Mouse (Mus musculus) layer of hippocampus, adult 8-10 months (tissue): ENCODE data around the gene Npepps. TPM values are rescaled to one million over a fixed set of nuclear protein-coding genes. Genes with fewer than 3 reads are reported as not detected.
"Not testable (repeated sequence)": the region's sequence is repeated elsewhere in the genome, so short reads cannot be mapped to it uniquely, and the experiment has no call there.

ENCODE experiments used
- DNase-seq, 2 experiments: peaks; one replicate each; pipeline ENCODE4 v3.0.0; 2022; ENCODE audit warnings: low spot score in 2 of 2
- total RNA-seq, 4 experiments: library from RNA; stranded (reverse); gene quantifications; 2 replicates each; pipeline ENCODE4 v1.2.4; 2022

Gene Npepps
- 100 to 1,000 TPM; 142 to 161 (median 151) TPM for total RNA-seq

DNA sequence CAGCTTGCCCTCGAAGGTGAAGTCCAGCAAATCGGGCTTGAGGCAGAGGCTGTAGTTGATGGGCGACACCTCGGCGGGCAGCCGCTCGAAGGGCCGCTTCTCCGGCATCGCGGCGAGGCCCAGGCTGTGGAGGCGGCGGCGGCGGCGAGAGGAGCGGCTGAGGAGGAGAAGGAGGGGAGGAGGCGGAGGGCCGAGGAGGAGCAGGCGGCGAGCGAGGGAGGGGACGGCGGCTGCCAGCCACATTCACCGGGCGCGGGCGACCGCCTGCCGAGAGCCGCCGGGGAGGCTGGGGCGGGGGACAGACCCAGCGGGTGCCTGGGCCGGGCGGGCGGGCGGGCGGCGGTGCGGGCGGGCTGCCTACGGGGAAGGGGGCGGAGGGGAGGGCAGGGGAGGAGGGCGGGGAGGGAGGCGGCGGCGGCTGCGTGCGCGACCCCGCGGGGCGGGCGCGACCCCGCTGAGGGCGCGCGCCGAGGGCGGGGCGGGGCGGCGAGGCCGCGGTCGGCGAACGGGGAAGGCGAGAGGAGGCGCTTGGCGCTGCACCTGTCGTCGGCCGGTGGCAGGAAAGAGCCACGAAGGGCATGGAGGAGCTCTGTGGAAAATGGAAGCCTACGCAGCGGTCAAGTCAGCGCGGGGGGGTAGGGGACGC lies at the start of gene Npepps:
Gene Npepps (minus strand): TSS at position 423 of the 646 bp plus-strand sequence.
- peak; percentile 34 to 57 for DNase-seq

DNA sequence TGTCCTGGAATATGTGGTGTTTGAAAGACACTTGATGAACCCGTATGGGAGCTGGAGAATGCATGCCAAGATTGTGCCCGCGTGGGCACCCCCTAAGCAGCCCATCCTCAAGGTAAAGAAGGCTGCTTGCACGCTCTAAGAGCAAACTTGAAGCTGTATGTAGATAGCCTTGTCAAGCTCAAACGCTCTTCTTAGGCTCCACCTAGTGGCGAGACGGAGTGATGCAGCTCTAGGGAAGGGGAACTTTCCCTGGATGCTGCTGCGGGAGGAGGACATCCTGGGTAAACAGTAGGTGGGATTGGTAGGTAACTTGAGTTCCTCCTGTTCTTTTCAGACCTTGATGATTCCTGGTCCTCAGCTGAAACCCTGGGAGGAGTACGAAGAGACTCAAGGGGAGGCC lies 47.7 kb upstream of the Npepps start:
- DNase-seq, result peak in 1 of 2 experiments; percentile 52

DNA sequence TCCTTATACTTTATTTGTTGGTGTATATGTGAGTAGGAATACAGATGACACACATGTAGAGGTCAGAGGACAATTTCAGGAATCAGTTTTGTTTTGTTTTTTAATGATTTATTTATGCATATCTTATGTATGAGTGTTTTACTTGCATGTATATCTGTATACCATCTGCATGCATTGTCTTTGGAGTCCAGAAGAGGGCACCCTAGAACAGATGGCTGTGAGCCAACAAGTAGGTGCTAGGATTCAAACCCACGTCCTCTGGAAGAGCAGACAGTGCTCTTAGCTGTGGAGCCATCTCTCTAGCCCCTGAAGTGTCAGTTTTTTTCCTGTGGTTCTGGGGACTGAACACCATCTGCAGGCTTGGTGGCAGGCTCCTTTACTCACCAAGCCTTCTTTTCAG lies 44.8 kb upstream of the Npepps start:
- no peak for DNase-seq

DNA sequence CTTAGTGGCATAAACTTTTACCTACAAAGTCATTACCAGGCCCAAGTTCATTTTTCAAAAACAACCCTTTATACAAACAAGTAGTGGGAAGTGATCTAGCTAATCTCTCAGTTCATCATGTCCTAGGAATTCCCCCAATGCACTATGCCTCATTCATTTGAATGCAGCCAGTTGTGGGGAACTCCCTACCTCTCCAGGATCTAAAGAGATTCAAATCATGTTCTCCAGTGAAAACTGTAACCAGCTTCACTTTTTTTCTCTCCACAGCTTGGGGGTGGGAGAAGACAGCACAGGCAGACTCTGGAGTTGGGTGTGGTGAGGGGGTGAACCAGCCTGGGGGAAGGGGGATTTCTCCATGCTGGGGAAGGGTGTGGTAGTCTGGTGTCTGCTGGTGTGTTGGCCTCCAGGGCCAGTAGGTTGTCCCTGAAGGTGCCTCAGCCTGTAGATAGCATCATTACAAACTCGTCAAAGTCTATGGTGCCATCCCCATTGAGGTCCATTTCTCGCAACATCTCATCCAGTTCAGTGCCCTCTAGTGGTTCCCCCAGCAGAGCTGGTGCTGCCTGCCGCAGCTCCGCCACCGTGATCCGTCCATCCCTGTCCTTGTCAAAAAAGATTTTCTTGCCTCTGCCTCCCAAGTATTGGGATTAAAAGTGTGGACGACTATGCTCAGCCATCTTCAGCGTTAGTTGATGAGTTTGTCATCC lies 41.6 kb upstream of the Npepps start:
- DNase-seq, result not testable (repeated sequence)

DNA sequence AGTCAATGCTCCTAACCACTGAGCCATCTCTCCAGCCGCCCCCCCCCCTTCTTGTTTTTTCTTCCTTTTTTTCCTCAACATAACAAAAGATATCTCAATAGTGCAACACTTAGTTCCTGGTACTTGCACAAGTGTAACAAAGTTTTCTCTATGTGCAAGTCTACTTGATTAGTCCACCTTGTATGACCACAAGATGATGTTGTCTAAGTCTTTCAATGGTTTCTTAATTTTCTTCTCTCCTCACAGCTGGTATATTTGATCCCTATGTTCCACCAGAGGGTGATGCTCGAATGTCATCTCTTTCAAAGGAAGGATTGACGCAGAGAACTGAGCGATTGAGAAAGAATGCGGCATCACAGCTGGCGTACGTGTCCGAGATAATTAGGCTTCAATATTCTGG lies 40.8 kb upstream of the Npepps start:
- DNase-seq, result no peak

DNA sequence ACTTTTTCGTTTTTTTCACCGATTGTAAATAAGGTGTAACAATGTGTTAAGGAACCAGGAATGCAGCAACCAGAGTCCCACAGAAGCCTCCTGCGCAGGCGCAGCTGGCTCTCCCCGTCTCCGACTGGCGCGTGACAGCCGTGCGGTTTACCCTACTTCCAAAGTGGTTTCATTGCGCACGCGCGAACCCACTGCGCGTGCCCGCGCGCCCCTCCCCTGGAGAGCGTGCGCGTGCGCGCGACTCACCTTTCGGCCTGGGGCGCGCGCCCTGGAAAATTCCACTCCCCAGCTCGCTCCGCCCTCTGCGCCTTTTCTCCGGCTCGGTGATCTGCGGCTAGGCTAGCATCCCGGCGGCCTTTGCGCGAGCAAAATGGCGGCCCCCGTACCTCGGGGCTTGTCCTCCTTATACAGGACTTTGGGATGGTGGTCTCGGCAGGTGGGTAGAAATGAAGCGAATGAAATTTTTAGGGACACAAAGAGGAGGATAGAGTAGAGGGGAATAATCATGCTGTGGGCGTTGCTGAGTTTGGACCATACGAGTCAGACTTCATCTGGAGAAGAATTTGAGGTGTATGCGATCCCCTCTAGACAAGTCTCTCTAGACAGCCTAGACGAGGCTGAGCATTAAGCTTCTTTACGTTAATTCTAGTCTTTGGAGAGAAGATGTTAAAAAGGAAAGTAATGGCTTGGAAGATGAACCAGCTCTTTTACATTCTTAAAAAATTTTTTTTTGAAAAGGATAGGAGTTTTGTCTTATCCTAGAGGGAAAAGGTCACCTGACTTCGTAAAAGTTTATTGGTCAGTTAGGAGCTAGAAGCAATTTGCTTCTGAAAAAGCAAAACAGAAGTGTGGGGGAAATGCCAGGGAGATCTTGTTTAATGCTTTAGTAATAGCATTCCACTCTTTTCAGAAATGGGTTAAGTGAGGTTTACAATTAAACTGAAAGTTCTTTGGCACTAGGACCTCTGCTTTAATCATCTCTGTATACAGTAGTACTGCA lies 35.4 kb upstream of the Npepps start, which contains the start of gene Mrpl45:
Gene Mrpl45 (plus strand): TSS at position 213 of the 1,000 bp plus-strand sequence.
- DNase-seq, result peak; percentile 98 to 99

DNA sequence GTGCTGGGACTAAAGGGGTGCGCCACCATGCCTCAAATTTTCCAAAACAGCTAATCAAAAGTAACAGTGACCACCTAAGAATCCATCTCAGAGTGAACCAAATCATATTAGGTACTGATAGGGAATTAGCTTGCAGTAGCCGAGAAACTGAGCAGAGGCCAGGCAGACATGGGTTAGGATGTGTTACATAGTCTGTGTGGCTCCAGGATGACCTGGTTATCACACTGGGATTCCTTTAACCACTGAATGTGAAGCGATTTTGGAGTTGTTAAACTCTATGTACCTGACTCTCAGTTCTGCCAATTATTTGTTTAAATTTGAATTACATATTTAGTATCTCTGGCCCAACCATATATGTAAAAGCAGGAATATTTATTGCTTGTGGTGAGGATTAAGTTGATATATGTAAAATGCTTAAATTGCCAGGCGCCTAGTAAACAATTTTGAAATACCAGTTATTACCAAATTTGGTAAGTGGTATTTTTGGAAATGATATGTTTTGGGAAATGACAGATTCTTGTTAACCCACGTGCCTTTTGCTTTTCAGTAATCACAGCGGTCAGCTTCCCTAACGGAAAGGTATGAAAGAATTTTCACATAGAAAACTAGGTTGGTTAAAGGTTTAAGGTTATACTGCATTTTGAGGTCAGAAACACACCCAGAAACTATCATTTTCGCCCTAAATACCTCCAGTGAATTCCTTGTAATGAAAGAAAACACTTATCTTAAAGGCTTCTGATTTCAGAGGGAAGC lies 34.5 kb upstream of the Npepps start:
- DNase-seq, result no peak

DNA sequence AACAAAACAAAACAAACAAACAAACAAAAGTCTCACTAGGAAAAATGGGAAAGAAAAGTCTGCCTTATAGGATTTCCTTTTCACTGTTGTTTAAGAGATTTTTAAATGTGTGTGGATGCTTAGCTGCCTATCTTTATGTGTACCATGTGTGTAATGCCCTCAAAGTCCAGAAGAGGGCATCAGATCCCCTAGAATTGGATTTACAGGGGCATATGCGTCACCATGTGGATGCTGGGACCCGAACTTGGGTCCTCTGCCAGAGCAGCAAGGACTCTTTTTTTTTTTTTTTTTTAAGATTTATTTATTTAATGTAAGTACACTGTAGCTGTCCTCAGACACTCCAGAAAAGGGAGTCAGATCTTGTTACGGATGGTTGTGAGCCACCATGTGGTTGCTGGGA lies 33.7 kb upstream of the Npepps start:
- DNase-seq, result no peak

DNA sequence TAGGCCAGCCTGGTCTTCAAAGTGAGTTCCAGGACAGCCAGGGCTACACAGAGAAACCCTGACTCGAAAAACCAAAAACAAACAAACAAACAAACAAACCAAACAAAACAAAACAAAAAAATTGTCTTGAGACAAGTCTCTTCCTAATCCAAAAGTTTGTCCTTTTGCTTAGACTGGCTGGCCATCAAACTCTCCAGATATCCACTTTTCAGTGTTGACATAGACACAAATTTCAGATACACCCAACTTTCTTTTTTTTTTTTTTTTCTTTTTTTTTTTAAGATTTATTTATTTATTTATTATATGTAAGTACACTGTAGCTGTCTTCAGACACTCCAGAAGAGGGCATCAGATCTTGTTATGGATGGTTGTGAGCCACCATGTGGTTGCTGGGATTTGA lies 32.4 kb upstream of the Npepps start:
- not testable (repeated sequence) for DNase-seq

DNA sequence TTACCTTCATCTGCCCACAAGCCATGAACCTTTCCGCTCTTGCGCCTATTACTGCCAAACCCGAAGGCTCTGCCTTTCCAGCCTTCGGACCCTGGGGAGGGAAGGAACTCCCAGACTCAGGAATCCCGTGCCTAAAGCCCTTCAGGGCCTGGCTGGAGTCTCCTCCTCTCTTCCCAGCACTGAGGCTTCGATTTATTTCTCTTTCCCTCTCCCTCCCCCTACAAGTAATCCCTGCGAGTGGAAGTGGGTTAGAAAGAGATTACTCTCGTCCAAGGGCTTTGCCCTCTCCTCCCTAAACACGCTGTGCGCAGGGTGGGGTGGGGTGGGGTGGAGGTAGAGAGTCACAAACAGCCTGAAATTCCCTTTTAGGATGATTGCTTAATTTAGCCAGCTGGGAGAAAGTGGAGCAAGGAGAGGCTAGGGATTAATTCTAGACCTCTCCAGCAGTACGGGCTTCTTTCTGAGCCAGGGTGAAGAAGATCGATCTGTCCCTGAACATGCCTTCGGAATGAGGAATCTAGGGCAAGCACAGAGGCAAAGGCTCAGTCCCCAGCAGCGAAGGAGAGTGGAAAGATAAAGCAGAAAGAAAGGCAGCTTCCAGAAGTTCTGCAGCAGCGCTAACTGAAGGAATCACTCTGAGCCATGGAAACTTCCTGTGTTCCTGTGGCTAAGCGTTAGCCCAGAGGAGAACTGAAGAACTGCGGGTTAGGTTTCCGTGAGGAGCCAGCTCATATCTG lies 30.6 kb upstream of the Npepps start:
- DNase-seq, result no peak

DNA sequence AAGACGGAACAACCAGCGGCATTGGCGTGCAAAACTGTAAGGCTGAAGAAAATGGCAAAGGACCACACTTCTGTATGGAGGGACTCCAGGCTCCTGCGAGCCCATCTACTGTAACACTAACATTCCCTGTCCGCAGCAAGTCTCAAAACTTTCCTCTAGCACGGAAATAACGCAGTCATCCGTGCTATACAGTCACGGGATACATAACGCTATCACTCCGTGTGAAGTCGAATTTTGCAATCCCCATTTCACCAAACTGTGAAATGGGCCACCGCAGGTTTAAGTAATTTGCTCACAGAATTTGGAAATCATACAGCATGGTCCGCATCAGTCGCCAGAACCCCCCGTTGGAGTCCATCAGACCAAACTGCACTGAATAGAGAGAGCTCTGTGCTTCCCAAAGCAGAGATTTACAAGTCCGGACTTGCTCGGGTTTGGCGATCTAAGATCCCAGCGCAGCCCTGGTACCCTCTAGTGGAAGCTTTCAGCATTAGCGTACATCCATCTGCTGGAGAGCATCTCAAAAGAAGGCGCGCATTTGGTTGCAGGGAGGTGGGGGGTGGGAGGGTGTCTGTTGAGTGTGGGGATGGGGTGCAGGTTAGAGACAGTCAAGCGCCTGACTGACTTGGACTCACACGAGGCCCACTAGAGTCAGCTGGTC lies 29.6 kb upstream of the Npepps start:
- DNase-seq, result peak; percentile 71 to 80

DNA sequence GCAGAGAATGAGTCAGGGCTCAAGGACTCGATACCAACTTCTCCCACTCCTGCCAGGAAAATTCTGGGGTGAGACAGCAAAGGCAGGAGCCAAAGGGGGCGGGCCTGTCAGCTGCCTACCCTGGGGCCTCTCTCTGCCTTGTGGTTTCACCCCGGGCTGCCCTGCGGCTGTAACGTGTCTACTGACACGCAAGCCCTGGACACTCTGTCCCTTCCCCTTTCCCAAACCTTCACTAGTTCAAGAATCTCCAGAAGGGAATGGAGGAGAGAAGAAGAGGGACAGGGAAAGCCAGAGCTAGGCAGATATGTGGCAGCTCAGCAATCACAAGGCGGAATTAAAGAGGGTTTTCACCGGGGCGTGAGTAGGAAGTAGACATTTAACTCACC lies 29.0 kb upstream of the Npepps start:
- DNase-seq, result peak; percentile 38 to 57

DNA sequence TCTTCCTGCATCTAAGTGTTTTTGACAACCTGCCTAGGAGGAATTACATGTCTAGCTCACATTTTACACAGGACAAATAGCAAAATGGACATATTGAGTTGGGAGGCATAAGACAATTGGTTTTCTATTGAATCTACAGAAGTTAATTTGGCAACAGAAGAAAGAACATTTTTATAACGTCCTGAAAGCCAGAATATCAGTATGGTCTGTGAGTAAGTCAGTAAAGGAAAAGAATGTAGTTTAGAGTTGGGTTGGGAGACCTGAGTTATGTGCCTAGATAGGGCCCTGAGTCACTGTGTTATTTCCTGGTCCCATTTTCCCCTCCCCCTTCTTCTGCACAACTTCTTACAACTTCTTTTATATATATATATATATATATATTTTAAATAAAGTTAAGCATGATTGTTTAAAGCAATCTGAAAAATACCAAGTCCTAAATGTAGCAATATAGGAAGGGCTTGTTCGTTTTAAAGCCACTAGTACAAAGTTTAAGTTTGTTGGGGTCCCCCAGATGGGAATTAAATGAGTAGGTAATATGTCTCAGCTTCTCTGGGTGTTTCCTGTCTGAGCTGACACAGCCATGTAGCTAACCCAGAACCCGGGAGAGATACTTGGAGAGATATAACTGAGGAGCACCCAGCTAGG lies 28.5 kb upstream of the Npepps start:
- no peak for DNase-seq

DNA sequence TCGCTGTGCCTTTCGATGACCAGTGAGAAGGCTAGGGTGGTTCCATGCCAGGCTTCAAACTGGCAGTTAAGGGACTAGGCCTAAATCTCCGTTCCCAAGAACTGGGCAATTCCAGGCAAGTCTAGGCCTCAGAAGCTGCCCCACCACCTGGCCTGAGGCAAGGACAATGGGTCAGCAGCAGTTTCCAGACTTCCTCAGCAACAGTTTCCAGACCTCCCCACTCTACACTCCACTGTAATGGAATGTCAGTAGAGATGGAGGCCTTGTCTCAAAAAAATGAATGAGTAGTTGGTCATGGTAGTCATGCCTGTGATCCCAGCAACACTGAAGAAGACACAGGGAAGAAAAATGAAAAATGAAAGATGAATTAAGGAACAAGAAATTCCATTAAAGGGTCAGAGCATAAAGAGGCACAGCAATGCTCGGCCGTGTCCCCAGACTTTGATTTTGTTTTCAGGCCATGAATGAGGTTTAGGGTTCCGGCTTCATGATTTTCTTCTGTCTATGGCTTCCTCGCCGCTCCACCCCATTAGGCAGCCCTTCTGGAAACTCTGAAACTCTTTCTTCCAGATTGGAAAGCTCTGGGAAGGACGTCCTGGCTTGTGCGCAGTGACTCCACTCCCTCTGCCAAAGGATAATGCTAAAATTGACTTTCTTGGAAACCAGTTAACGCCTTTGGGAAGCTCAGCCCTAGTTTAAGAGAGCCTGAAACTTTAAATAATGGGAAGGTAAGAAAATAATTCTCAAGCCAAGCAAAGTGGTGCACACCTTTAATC lies 27.0 kb upstream of the Npepps start:
- DNase-seq, result no peak

DNA sequence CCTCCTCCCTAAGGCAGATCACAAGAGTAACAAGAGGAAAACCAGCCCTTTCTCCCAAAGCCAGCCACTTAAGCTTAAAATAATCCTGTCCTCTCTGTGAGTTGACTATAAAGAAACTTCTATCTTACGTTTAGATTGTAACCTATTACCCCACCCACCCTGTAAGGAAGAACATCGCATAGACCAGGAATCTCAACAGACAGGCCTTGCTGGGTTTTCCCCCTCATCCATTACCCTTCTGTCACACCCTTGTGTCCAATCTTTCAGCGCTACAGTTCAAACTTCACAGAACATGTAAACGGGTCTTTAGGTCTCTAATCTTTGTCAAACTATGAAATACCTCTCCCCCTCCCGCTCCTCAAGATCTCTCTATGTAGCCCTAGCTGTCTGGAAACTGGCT lies 24.2 kb upstream of the Npepps start:
- no peak for DNase-seq

DNA sequence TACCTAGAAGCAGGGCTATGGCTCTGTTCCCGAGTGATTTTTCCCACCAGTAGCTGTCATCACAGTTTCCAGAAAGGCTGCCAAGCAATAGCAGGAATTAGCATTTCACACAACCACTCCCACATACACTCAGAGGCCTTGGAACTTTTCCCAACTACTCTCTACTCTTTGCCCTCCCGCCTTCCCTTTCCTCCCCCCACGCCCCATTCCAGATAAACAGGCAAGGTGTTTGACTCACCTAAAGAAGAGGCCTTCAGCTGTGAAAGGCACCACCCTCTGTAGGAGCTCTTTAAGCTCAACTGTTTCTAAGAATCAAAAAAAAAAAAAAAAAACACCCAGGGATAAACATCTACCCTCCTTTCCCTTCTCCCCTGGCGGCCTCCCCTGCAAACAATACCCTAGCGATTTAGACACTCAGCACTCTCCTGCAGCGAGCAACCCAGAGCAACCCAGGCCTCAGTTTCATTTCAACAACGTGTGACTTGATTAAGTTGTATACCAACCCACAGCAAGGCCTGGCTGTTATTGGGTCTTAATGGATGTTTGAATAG lies 21.9 kb upstream of the Npepps start:
- no peak for DNase-seq

DNA sequence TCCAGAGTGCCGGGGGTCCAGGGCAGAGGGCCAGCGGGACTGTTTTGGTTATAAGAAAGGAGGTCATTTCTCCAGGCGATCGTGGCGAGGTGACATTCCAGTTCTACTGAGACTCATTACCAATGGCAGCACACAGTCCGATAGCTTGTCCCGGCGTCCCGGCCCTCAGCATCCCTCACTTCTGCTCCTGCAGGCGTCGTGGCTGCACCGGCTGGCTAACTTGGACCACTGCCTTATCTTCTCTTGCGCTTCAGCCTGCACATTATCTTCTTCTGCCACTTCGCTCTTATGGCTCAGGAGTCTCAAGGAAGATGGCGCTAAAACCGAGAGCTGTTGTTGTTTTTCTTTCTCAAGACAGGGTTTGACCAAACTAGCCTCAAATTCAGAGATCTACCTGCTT lies 21.0 kb upstream of the Npepps start:
- DNase-seq, result no peak

DNA sequence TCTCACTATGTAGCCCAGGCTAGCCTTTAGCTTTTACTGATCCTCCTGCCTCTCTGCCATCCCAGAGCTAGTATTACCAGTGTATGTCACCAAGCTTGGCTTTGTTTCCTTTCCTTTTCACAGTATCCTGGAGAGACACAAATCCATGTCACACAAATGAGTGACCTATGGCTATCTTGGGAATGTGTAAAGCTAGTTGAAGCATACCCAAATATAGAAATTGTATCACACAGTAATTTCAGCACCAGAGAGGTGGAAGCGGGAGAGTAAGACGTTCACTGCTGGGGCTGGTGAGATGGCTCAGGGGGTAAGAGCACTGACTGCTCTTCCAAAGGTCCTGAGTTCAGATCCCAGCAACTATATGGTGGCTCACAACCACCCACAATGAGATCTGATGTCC lies 19.5 kb upstream of the Npepps start:
- no peak for DNase-seq
